Mouse (Mus musculus): ENCODE results near the gene Dio1.

DNA sequence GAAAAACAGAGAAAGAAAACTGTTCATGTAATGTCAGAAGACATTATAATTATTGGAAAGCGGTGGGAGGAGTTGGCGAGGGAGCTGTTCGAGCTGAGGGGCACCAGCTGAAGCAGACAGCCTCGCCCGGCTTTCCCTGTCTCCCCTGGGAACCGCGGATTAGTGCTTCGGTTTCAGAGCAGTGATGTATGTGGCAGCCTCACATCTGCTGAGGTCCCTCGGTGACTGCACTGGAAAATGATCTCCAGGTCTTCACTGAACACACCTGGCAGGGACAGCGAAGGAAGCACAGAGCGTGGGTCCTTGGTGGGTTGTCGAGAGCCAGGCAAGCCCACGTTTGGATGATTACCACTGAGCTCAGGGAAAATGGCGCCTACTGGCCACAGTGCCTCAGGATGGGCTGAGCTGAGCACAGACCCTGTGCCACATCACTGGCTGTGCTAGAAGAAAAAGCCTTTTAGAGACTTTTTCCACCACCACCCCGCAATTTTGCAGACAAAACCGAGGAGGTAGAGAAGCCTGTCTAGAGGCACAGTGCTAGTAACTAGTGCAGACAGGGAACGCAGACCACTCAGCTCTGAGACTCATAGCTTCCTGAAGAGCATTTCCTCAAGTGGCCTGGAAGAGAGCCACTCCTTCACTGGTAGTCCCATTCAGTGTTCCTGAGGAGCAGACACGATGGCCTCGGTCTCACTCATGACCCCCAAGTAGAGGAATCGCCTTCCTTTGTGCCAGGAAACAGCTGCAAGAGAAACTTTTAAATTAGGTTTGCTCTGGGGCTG is 41.8 kb upstream of the Dio1 start:
- no peak for TF ChIP-seq USF1 (IDR thresholded peaks at IDR 0.05; ENCODE audit: low read depth, low read length)
- no peak for TF ChIP-seq BHLHE40 (IDR thresholded peaks at IDR 0.05; ENCODE audit: borderline replicate concordance, low read depth, low read length)
- TF ChIP-seq CTCF (IDR thresholded peaks at IDR 0.05 in 2 of 3, conservative IDR thresholded peaks at IDR 0.05 in 1 of 3; ENCODE audit: control insufficient read depth in 1 of 3, insufficient read depth in 1 of 3, low read depth in 2 of 3, low read length in 3 of 3, poor library complexity in 1 of 3, severe bottlenecking in 1 of 3) = no peak

Measured in MEL (cell line).